Mouse (Mus musculus): ENCODE data around the gene H2afy. TPM values are rescaled to one million over a fixed set of nuclear protein-coding genes. Genes with fewer than 3 reads are reported as not detected.
A peak's percentile ranks its signal among the peaks of the same experiment; 100 is the strongest.

The H2afy gene
- polyA plus RNA-seq, 2 experiments: 297 to 304 TPM

DNA sequence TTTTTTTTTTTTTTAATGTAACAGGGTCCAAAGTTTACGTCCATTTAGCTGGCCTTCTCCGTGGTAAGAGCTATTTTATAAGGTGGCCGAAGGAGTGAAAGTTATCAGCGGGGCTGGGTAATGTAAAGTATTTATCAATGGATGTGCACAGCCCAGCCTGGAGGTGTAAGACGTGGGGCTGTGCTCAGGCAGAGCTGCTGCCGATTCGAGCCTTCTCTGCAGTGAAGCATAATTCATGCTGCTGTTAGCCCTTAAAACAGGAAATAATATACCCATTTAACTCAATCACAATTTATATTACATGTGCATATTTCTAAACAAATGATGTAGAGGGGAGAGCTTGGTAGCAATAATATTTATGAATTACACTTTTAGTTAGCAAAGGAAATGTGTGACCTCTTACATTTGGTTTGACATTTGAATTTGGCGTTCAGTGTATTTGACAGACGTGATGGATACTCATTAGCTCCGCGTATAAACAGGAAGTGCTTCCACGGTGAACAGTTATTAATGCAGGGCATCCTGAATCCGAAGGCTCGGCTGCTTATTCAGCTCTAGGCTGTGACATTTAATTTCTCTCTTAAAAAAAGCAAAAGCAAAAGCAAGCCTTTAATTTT, 111.6 kb downstream of the H2afy start:
- Histone ChIP-seq H3K9me3 (ENCODE audit: control insufficient read depth, low read length) (no peaks in the 10 kb centered on the region), H3K9ac (ENCODE audit: low read depth, low read length, severe bottlenecking) (no peak overlapping the region), H3K27ac (replicated peaks; ENCODE audit: low read depth, low read length) (no peak overlapping the region), H3K4me3 (replicated peaks; ENCODE audit: low read length) (no peak overlapping the region), H3K36me3 (ENCODE audit: control insufficient read depth, insufficient read depth, low read length) (no peaks in the 10 kb centered on the region), H3K4me1 (ENCODE audit: control insufficient read depth, insufficient read depth, low read length) (peaks cover 12% of the 10 kb centered on the region; the same call in 1 of the 2 replicates), H3K27me3 (ENCODE audit: control insufficient read depth, insufficient read depth, low read length) (no peaks in the 10 kb centered on the region; the same call in 1 of the 2 replicates), H3K4me2 (replicated peaks; ENCODE audit: low read depth, low read length, severe bottlenecking) (peak overlapping the region; percentile 22)
- TF ChIP-seq POLR2A (IDR thresholded peaks at IDR 0.05; ENCODE audit: borderline replicate concordance, extremely low read depth, insufficient read depth, insufficient read length): no peak
- ATAC-seq (ENCODE audit: low FRiP score, low read depth) (no peak), DNase-seq (ENCODE audit: low spot score) (no peak)
- WGBS: 35% methylated on average over 14 of the region's 14 CpGs

Other genes starting within 250 kb of the H2afy start
- 1.9 and 2.0 TPM in 2 replicates for gene Tifab, start 42.5 kb upstream of the H2afy start, polyA plus RNA-seq (2012; rRNA removed)
- 1.1 and 1.3 TPM in 2 replicates for gene Tifab, start 42.5 kb upstream of the H2afy start, polyA plus RNA-seq (2014; fragmentation: Nextera tagmentation; extraction: Ambion mirVana)
- gene Neurog1, start 115.8 kb upstream of the H2afy start, polyA plus RNA-seq (2012; rRNA removed): 0.04 and 0.06 TPM in 2 replicates
- not detected in 2 replicates for gene Neurog1, start 115.8 kb upstream of the H2afy start, polyA plus RNA-seq (2014; fragmentation: Nextera tagmentation; extraction: Ambion mirVana)
- gene Cxcl14, start 160.2 kb upstream of the H2afy start, polyA plus RNA-seq (2012; rRNA removed): 421 and 443 TPM in 2 replicates
- 474 and 556 TPM in 2 replicates for gene Cxcl14, start 160.2 kb upstream of the H2afy start, polyA plus RNA-seq (2014; fragmentation: Nextera tagmentation; extraction: Ambion mirVana)